Mouse (Mus musculus) WW6 (cell line): ENCODE measurements around the gene Slain2.

Experiments used
- DNase-seq: peaks from one replicate; pipeline ENCODE4 v3.0.0-alpha.2; 2013; ENCODE audit warnings: low read depth, low spot score

The Slain2 gene

DNA sequence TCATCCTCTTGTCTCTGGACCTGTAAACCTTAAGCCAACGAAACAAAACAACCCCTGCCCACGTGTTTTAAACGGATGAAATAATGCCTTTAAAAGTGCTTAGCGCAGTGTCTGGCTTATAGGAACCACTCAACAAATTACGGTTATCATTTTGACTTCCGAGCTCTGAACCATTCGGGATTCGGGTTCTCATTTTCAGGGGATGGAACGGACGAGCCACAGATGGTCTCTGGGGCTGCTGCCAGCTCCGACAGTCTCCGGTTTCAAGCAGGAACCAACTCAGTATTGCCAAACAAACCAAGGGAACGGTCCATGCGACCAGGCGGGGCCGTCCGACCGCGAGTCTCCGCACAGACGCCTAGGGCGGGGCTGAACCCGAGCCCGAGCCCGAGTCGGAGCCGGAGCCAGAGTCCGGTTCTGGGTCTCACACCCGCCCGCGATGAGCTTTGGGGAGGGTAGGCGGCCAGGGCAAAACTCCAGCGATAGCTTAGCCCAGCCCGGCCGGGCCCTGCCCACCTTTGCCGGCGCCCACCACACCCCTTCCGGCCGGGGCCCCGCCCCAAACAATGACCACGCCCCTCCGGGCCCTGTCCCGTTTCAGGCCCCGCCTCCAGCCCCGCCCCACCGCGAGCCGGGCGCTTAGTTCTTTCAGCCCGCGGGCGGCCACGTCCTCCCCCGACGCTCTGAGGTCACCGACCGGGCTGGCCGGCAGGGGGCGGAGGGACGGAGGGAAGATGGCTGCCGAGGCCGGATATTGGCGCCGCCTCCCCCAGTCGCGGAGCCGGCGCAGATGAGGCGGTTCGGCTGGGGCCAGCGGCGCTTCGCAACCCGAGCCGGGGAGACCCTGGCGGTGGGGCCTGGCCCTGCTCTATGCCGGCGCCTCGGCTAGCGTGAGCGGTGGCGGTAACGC, at the start of gene Slain2:
Gene Slain2, plus strand, starts transcription at position 657 of the 910 bp plus-strand sequence.
- peak; percentile 90 for DNase-seq

DNA sequence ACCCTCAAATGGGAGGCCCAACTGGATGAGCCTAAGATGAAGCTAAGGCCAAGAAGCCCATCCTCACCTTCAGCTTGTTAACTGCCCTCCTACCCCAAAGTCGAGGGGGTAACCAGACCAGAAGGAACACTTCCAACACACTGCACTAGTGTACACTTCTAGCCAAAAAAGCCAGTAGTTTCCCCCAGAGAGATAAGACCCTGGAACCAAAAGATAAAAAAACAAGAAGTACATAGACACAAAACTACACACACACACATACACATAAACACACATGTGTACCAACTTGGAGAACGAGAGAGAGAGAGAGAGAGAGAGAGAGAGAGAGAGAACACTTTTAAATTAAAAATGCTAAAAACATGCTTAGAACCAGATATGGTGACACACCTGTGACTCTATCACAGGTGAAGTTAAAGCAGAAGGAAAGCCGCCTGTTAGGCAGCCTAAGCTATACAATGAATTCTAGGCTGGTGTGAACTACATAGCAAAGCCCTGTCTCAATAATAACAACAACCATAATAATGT, 49.4 kb upstream of the Slain2 start:
- no peak for DNase-seq

DNA sequence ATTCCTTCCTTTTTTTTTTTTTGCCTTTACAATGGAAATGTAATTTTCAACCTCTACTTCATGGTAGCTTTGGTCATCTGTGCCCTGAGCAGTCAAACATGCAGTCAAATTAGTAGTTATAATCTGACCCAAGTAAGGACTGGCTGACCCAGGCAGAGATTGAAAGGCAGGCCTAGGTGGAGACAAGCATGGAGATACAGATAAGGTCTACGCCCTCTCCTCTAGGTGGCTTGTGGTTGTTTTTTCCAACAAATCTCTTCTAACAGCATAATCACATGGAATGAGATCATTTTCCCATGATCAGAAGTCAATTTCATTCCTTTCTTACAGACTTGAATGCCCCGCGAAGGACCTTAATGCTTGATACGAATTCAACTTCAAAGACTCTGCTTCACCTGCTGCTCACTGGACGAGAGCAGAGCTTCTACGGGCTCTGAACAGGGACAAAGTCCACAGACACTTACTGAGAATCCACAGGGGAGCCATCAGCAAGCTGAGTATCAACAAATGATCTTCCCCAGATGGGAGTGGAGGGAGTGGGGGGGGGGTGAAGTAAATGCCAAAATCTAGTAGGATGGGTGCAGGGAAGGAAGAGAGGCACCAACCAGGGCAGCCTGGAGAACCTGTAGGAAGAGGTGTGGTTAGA, 47.7 kb upstream of the Slain2 start:
- no peak for DNase-seq

DNA sequence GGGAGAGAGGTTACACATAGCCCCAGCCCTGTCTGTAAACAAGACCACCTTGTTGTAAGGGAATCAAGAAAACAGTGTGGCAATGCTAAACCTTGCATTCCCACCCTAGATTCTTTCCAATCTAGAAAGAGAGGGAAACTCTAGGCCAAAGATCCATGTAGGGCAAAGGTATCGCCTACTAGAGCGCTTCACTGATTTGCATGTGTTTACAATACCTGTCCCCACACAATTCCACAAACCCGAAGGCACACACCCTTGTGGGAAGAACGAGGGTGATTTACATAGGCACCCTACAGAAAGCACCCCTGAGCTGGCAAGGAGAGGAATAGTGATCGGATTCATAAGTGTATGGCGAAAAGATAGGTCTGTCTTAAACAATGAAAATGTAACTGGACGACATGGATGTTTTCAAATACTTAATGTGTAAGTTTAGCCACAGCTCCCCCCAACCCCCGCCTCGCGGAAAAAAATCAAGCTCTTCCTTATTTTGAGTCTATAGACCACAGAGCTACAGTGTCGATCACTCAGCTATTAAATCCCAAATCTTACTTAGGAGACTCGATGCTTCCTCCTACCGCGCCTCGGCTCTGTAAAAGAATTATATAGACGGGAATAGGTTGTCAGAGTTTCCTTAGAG, 47.0 kb upstream of the Slain2 start:
- no peak for DNase-seq

DNA sequence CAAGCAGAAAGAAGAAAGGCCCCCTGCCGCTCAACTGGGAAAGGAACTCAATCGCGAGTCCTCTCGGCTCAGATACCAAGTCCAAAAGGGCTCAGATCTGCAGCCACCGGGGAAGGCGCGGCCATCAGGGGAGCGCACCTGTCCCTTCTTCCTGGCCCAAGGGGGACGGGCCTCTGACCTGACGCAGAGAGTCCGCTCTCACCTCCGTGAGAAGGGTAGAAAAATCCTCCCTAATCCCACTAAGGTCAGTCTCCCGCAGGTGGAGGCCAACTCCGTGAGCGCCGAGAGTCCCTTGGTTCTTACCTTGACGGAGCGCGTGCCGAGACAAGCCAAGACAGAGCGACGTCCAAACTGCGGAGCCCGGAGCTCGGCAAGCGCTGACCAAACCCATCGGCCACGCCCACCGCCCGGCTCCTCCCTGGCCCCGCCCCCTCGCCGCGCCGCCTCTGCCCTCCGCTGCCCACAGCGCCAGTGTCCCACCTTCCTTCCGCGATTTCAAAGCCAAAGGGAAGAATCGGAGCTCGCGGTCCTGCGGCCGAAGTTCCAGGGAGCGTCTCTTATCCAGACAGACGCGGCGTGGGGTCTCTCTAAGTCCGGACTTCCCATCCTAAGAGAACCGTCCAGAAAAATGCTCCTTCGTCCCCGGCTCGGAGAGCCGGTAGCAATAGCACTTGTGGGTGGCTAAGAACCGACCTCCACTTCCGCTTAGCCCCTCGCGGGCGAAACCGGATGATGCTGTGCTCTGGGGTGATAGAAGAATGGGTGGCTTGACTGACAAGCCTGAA, 45.8 kb upstream of the Slain2 start, which contains the start of gene Tec:
Gene Tec, minus strand, starts transcription at position 393 of the 785 bp plus-strand sequence.
- no peak for DNase-seq

DNA sequence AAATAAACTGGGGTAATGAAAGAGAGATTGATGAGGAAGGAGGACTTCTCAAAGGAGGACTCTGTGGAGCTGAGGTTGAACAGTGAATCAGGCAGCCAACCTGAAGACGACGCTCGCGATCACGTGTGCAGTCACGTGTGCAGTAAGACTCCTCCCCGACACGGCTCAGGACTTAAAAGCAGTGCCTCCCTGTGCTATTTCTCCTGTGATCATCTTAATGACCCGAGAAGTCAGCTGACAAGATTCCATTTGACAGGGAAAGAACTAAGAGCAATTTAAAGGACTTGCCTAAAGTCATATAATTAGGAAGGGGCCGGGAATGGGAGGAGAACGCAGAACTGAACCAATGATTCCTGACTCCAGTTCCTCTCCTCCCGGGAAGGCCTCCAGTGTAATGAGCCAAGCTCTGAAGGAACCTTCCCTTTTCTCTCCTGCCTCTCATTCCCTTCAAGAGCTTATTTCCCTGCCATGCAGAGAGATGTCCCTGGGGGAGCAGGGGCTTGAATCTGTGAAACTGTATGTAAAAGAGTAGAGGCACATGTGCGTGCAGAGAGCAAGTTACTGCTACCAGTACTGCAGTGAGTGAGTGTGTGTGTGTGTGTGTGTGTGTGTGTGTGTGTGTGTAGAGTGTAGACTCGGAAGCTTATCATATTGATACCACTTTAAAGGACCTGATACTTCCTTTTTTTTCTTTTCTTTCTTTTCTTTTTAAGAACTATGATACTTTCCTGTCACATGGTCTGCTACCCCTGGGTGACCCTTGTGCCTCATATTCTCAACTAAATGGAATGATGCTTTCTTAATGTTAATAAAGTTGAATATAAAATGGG, 44.1 kb upstream of the Slain2 start:
- DNase-seq, result no peak

DNA sequence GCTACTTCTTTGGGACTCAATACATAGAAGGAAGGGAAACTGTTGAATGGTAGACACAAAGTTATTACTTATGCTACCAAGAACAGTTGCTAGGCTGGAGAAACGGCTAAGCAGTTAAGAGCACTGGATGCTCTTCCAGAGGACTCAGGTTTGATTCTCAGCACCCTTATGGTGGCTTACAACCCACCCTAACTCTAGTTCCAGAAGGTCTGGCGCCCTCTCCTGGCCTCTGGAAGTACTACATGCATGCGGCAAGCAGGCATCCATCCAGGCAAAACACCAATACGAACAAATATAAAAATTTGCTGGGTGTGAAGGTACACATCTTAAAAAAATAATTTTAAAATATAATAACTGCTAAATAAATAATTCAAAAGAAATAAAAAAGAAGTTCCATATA, 43.0 kb upstream of the Slain2 start:
- DNase-seq, result no peak

DNA sequence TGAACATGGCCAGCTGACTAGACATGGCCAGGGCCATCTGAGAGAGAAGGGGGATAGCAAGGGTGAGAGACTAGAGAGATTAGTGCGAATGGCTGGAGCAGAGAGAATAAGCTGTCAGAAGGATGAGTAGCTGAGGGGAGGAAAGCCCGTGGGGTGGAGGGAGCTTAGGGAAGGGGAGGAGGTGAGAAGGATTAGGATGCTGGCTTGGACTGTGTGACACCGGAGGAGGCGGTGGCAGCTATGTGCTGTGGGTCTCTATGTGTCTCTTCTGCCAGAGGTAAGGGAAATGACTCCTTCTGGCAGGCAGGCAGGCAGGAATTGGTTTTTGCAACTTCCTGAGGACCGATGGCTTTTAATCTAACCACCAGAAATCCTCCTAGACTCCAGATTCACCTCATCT, 34.4 kb upstream of the Slain2 start:
- no peak for DNase-seq

DNA sequence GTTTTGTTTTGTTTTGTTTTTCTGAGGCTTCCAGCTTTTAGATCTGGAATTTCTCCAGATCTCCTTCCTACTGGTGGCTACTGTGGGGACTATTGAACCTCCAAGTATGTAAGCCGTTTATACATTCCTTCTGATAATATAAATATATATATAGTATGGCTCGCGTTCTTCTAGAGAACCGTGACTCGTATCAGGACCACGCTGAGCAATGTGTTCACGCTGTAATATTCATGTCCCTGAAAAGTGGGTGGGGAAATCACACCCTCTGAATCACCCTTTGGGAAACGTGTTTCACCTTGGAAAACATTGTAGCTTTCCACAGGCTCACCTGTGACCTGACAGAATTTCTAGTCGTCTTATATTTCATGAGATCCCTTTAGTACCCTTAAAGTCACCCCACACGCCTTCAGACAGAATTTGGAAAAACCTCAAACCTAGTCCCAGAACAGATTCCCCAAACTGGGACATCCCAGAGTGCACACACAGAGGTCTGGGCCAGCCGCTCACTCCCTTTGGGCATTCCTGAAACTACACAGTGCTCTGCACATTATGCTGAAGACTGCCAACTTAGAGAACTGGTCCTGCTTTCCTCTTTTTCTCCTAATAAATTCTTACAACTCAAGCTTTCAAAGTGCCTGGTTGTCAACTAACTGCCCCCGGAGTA, 32.2 kb upstream of the Slain2 start:
- no peak for DNase-seq

DNA sequence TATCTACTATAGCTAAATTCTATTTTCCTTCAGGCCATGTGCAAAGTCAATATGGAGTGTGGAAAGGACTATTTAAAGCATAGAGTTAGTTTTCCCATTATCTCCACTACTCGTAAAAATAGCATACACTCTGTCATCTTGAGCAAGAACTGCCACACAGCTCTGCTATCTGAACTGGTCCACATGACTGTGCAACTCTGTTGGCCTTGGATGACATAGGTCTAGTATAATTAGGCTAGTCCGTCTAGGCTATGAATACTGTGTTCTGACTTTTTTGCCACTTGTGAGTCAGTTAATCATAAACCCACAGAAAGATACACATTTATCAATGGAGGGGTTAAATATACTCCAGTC, 31.7 kb upstream of the Slain2 start:
- DNase-seq, result no peak

DNA sequence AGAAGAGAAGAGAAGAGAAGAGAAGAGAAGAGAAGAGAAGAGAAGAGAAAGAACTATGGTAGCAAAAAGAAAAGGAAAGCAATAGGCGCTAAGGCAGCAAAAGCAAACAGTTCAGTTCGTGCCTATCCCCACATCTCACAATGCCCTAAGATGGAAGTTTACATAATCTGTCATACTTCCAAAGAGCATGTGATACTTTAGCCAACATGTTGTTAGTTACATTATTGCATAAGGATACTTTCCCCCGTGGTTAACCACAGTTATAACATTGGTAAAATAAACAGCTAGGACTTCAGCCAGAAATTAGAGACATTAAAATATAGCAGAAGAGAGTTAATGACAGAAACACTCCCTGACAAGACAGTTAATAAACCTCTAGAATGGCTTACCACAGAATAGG, 30.4 kb upstream of the Slain2 start:
- no peak for DNase-seq

DNA sequence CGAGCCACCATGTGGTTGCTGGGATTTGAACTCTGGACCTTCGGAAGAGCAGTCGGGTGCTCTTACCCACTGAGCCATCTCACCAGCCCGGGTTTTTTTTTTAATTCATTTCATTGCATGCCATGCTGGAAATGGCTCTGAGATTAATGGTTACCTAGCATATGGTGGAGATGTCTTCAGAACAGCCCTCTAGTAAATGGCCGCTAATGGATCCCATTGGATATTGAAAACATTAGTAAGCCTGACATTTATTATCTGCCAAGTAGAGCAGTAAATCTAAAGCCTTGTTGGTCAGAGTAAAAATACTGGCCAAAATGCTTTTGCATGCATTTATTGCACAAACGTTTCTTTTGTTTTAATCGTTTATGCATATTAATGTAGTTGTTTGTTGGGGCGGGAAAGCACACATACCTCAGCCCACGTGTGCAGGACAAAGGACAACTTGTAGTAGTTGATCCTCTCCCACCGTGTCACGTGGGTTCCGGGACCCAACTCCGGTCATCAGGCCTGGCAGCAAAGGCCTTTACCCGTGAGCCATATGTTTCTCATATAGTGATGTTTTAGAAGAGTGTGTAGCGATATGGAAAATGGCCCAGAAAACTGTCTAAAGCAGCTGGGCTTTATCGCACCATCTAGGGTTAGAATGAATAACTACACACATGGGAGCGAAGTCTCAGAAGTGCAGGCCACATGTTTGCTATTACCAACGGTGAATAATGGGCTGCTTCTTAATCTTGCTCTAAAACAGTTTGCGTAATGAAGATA, 27.5 kb upstream of the Slain2 start:
- no peak for DNase-seq

DNA sequence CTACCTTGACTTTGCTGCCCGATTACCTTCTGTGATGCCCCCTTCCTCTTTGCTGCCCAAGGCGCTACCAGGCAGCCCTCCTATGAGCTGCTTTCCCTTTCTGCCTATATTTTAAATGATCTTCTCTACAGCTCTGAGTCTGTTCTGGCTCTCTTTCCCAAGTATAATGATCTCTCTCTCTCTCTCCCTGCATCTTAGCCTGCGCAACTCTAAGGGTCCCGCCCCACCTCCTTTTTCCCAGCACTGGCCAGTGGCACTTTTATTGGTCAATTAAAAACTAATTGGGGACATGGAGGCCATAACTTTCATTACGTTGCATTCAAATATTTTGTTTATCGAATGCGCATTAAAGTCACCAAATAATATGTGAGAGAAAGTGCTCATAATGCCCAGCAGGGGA, 25.8 kb upstream of the Slain2 start:
- no peak for DNase-seq

DNA sequence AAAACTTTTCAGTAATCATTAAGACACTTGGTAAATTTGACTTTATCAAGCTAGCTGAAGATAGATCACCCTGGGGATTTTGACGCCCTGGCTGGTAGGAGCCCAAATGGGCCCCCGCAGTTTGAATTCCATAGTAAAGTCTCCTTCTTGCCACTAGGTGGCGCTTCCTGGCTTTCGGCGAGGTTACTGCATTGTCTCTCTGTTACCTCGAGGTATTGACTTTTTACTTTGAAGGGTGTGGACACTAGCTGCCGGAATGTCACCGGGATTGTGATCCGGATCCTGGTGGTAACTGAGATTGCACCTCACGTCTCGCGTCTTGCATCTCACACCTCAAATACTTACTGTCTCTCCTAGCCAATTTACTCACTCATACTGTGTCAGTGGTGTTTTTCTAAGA, 22.6 kb upstream of the Slain2 start:
- DNase-seq, result no peak

DNA sequence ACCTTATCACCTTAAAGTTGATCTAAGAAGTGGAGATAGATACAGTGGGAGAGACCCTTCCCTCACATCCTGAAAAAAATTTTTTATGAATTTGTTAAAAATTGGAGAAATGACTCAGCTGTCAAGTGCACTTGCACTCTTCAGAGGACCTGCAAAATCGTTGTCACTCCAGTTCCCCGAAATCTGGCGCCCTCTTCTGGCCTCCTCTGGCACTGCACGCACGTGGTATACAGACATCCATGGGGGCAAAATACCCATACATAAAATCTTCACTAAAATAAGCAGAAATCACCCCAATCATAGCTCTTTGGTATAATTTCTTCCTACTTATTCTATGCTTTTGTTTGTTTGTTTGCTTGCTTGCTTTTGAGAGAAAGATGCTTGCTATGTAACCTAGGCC, 20.1 kb upstream of the Slain2 start:
- DNase-seq, result no peak

DNA sequence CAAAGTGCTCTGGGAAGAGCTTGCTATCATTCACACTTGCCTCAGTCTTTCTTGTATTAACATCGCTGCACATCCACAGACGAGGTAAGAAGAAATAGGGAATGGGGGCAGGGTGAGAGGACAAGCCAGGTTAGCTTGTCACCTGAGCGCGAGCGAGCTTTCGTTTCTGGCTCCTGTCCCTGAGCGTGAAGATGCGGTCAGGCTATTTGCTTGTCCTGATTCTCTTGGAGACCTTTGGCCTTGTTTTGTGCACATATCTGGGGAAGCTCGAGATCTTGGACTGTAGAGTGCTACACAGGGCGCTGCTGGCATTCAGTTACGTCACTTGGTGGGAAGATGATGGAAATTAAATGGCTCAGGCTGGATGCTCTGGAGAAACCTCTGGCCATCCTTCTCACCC, 18.8 kb upstream of the Slain2 start:
- no peak for DNase-seq

DNA sequence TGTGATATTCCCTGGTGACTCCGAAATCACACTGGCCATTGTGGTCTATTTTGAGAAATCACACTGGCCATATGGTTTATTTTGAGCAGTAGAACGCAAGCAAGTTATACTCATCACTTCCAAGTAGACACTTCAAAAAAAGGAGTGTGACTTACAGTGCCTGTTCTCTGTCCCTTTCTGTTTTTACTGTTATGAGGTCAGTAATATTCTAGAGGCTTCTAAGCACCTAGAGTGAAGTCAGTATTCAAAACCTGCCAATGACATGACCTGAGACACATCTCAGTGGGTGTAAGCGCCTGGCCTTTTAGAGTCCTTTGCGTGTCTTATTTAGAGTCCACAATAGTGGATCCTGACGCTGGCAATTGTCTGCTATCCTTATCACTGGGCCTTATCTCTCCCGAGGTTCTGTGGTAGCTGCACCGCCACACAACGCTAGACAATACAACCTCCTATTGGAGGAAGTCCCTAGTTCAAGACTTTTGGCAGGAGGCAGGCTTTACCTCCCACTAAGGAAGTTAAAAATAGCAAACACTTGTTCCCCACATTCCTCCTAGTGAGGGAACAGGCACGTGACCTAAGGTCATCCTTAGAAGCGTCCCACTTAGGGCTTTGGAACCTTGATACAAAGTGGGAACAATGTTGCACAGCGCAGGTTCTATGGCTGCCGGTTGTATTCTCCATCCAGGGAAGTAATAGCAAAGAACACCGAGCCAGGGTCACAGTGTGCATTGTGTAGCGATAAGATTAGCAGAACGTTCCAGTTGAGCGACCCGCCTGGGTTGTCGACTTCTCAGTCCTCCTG, 17.4 kb upstream of the Slain2 start:
- DNase-seq, result no peak

DNA sequence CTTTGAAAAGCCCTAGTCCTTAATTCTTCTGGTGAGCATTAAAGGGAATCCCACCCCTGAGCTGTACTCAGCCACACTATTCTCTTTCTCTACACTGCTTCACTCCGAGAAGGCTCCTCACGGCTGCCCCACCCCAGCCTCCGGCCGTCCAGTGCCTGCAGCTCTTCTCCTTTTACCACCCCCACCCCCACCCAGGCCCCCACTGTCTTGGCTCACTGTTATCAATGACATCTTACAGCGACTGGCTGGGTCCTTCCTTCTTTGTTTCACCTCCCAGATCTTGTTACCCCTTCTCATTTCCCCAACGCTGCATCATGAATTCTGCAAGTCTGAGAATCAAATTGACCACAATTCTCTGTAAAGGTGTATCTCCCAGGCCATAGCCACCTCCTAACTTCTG, 16.1 kb upstream of the Slain2 start:
- DNase-seq, result no peak

DNA sequence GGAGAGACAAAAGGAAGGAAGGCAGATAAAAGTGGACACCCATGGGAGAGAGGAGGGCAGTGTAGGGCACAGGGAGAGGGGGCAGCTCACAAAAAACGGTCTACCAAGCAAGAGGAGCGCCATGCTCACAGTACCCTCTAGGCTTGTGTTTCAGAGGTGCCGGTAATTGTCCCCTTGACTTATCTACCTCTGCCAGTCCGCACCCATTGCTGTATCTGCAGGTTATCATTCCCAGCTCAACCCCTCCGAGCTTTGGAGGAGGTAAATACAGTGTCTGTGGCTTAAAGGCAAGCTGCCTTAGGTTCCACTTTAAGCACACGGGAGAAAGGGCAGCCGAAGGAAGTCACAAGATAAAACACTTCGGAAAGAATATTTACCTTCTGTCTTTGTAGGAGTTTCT, 14.8 kb upstream of the Slain2 start:
- no peak for DNase-seq
